Mouse (Mus musculus) heart, postnatal 4 days (tissue): ENCODE data around the gene Spata31d1a. TPM values are rescaled to one million over a fixed set of nuclear protein-coding genes. Genes with fewer than 3 reads are reported as not detected.
"Not testable (repeated sequence)": the region's sequence is repeated elsewhere in the genome, so short reads cannot be mapped to it uniquely, and the experiment has no call there.

Experiments
- DNase-seq: peaks from one replicate; pipeline ENCODE4 v3.0.0; 2021
- total RNA-seq, 2 experiments: library from RNA; stranded (reverse); gene quantifications; 2 replicates each; pipeline ENCODE4 v1.2.3; 2021

Spata31d1a gene
- total RNA-seq, 2 experiments from 2014 or later = not detected

DNA sequence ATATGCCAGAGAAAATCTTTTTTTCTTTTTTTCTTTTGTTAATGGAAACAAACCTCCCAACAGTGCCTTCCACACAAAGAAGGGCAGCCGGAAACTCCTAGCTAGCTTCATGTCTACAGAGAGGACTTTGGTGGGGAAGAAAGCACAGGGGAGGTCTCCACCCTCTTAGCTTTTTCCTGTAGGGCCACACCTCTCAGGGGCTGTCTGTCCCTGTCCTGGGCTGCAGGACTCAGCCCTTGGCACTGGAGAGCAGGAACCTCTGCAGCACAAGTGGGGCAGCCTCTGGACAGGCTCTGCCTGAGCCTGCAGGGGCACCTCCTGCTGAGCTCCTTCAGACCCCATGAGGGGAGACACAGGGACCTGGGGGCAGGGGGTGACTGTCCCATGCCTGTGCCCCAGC lies 10.0 kb downstream of the Spata31d1a start:
- DNase-seq = not testable (repeated sequence)

- DNase-seq = no peak
Measured at GRCm38 (mm10) chr13:59699131-59699530, 11.0 kb downstream of the Spata31d1a start.

- no peak for DNase-seq
Measured at GRCm38 (mm10) chr13:59695781-59696180, 14.3 kb downstream of the Spata31d1a start.

GRCm38 (mm10) chr13:59694008-59694407 lies 16.1 kb downstream of the Spata31d1a start, which contains the start of gene 4921517D22Rik:
Gene 4921517D22Rik, minus strand, starts transcription at chr13:59694108.
- DNase-seq = no peak

- DNase-seq = no peak
Measured at GRCm38 (mm10) chr13:59691478-59691877, 18.7 kb downstream of the Spata31d1a start.

DNA sequence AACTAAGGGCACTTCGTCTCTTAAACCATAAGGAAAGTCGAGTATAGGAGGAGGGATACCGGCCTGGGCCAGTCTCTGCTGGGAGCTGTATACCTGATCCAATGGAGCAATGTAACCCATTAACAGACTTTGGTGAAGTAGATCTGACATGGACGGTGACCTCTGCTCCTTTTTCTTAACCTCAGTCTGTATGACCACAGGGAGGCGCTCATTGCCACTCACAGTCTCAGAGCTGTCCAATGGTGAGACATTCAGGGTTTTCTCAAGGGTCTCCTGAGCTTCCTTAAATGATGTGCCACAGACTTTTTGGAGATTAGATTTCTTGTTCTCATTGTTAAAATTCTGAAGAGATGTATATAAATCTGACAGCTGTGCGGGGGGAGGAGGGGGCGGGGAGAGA lies 19.6 kb downstream of the Spata31d1a start:
- no peak for DNase-seq

- DNase-seq = no peak
Measured at GRCm38 (mm10) chr13:59689843-59690242, 20.3 kb downstream of the Spata31d1a start.

- no peak for DNase-seq
Measured at GRCm38 (mm10) chr13:59689313-59689712, 20.8 kb downstream of the Spata31d1a start.

GRCm38 (mm10) chr13:59688338-59688770 lies 21.8 kb downstream of the Spata31d1a start:
- DNase-seq = peak; percentile 49

- no peak for DNase-seq
Measured at GRCm38 (mm10) chr13:59685236-59685635, 24.9 kb downstream of the Spata31d1a start.

DNA sequence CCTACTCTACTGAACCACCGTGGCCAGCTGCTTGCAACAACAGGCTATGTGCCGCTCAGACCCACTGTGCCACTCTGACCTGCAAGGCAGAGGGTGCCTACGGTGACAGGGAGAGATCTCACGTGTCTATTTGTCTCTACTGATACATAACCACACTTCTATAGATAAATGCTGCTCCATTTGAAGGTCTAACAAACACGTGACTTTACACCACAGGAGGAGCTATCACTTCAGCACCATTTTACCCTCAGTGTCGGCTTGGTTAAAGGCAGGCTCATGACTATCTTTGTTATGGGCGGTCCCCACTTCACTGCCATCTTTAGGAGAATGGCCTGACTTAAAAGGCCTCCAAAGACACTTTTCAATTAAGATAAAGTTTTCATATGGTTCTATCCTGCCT lies 27.5 kb downstream of the Spata31d1a start:
- no peak for DNase-seq

GRCm38 (mm10) chr13:59679908-59680307 lies 30.2 kb downstream of the Spata31d1a start:
- DNase-seq = no peak

GRCm38 (mm10) chr13:59679306-59679705 lies 30.8 kb downstream of the Spata31d1a start:
- DNase-seq = no peak

- DNase-seq = no peak
Measured at GRCm38 (mm10) chr13:59676316-59677229, 33.6 kb downstream of the Spata31d1a start.

- DNase-seq = peak; percentile 74
Measured at GRCm38 (mm10) chr13:59675151-59676011, 34.7 kb downstream of the Spata31d1a start, which contains the start of gene Golm1. Gene Golm1, minus strand, starts transcription at chr13:59675811.

DNA sequence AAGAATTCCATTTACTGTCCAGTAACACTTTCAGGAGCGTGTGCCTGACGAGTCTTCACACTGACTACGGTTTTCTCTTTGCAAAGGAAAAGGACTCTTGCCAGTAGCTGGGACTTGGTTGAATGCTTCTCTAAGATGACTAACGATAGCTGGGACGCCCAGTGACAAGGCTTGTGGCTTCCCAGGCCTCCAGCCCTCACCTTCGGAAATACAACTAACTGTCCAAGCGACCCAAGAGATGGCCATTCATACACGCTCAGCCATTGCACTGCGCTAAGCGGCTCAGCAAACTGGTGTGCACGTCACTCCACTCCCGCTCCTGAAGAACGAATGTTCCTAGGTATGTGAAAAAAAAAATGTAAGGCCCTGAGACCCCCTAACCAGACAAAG lies 35.4 kb downstream of the Spata31d1a start:
- DNase-seq = no peak

DNA sequence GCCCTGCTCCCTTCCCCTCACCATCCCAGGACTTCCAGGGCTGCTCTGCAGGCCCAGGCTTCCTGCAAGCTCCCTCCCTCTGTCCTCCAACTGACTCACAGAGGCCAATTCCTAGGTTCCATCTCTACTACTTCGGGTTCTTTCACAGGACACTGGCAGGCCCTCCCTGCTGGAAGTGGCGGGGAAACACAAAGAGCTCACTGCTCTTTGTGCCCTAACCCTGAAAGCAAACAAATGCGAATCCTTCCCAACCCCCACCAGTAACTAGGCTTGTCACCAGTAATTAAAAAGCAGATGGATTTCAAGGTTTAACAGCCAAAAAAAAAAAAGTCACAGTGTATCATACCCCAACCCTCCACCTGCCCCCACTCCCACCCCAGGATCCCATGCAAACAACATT lies 35.9 kb downstream of the Spata31d1a start:
- no peak for DNase-seq

DNA sequence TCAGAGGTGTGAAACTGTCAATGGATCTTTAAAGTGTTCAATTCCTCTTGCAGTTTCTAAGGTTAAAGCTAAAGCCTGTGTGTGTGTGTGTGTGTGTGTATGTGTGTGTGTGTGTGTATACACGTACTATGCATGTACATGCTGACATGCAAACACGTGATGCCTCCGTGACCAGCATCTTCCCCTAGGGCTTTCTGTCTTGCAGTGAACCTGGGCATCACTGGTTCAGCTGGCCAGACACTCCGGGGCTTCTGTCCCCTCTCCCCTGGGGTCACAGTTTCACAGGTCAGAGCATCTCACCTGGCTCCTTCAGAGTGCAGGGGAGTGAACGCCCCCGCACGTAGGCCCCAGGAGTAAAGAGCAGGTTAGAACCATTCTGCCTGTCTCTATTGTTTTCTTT lies 36.5 kb downstream of the Spata31d1a start:
- no peak for DNase-seq

DNA sequence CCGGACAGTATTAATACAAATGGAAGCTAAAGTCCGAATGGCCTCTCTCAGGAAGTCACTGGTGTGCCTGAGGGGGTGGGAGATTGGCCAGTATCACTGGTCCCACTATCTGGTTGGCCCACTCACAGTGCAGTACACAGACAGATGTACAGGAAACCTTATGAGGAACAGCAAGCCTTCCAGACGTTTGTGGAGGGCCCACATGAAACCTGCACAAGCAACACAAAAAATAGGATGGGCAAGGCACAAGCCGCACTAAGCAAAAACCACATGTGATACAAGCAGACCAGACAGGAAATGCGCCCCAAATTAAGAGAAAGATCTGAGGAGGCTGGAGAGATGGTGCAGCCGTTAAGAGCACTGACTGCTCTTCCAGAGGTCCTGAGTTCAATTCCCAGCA lies 37.9 kb downstream of the Spata31d1a start:
- no peak for DNase-seq

DNA sequence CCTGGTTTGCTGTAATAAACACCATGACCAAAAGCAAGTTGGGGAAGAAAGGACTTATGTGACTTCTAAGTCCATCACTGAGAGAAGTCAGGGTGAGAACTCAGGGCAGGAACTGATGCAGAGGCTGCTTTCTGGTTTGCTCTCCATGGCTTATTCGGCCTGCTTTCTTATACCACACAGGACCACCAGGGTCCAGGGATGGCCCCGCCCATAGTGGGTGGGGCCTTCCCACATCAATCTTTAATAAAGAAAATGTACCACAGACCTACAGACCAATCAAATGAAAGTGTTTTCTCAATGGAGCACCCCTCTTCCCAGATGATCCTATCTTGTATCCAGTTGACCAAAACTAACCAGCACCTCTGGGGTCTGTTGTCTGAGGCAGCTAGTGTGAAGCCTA lies 38.6 kb downstream of the Spata31d1a start:
- DNase-seq = no peak

DNA sequence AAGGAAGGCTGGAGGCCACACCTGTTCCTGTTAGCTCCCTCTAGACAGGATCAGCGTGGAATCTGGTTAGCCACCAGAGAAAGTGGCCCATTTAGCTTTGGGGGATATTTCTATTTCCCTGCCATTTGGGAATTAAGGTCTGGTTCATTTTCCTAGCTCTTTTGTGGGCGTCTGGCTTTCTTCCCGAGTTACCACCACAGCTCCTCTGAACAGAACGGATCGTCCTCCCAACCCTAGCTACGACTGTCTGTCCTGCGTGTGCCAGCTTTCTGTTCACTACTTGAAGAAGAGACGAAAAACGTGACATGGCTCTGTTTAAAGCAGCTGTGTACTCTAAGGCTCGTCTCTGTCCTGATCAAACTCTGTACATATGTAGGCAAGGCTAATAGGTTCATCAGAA lies 40.2 kb downstream of the Spata31d1a start:
- no peak for DNase-seq

DNA sequence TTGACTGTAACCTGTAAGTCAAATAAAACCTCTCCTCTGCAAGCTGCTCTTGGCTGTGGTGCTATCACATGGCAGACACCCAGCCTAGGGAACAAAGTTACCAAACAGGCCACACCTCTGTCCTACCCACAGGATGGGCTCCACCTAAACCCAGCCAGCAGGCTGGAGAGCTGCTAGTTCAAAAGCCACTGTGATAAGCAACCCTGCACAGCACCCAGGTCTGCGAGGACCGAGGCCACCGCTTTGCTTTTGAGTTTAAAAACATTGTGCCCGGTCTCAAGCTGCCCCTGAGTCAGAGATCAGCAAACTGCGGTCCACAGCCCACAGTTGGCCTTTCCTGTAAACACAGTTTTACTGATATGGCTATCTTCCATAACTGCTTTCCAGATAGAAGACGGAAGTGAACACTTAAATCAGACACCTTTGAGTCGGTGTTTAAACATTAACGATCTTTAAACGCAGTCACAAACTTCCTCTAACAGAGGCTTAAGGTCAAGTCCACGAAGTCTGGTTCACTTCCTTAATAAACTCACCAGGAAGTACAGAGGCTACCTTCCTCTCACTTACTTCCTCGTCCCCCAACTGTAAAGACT lies 41.5 kb downstream of the Spata31d1a start:
- peak; percentile 25 for DNase-seq

GRCm38 (mm10) chr13:59667763-59668162 lies 42.4 kb downstream of the Spata31d1a start:
- no peak for DNase-seq
